In genomic region chr3:51889776-51890175, GRCm38 (mm10) we compare ENCODE assay signal across 8 mouse cellular contexts.
DNase-seq lines count a peak whose midpoint lies in the region; ATAC-seq and TF ChIP-seq lines count a peak whose summit lies in the region.

No protein-coding gene starts in this region.

- no peak overlapping the region for H3K4me2 ChIP-seq in forebrain, embryonic 16.5 days (ENCODE audit: low read length)
- no peak overlapping the region for H3K4me2 ChIP-seq in hindbrain, postnatal 0 days (ENCODE audit: low read depth, low read length)

- H3K9ac ChIP-seq in forebrain, embryonic 16.5 days (replicated peaks; ENCODE audit: low read depth, low read length): 0 out of 2 replicates have a peak overlapping the region, but pooled peaks have one; percentile 9
- no peak overlapping the region for H3K9ac ChIP-seq in hindbrain, postnatal 0 days (replicated peaks; ENCODE audit: low read length)

- peak; percentile 32 for DNase-seq in MN1 (ENCODE audit: low spot score)
- peak; percentile 76 for DNase-seq in adrenal gland, adult 8-10 months
- DNase-seq in hindbrain, postnatal 0 days (ENCODE audit: low spot score): peak; percentile 89
- DNase-seq in lung, postnatal 25 days (ENCODE audit: low spot score): peak; percentile 65
- DNase-seq in telencephalon, adult 2 months (ENCODE audit: low read depth, low spot score): peak; percentile 72
- no peak for DNase-seq in thymus, postnatal 36 days

- H3K4me3 ChIP-seq in forebrain, embryonic 16.5 days (replicated peaks; ENCODE audit: low read length): no peak overlapping the region
- no peak overlapping the region for H3K4me3 ChIP-seq in hindbrain, postnatal 0 days (ENCODE audit: low read length)

- WGBS in forebrain, embryonic 16.5 days: 16% methylated on average over 5 of the region's 5 CpGs
- 19% methylated on average over 5 of the region's 5 CpGs for WGBS in hindbrain, postnatal 0 days

- H3K36me3 ChIP-seq in forebrain, embryonic 16.5 days (ENCODE audit: control insufficient read depth, insufficient read depth): no peaks in the 10 kb centered on the region
- no peaks in the 10 kb centered on the region for H3K36me3 ChIP-seq in hindbrain, postnatal 0 days (ENCODE audit: insufficient read depth, low read length)

- ATAC-seq in forebrain, embryonic 16.5 days: peak; percentile 94
- ATAC-seq in hindbrain, postnatal 0 days: peak; percentile 86
- no peak for ATAC-seq in erythroblast, adult 5-6 weeks (replicated peaks; ENCODE audit: low FRiP score, poor library complexity, severe bottlenecking)

- TF ChIP-seq CTCF in hindbrain, postnatal 0 days (IDR thresholded peaks at IDR 0.05; ENCODE audit: low read depth): no peak

- H3K27ac ChIP-seq in forebrain, embryonic 16.5 days (ENCODE audit: low read length): peak overlapping the region; percentile 91
- peak overlapping the region; percentile 79 for H3K27ac ChIP-seq in hindbrain, postnatal 0 days

- no peaks in the 10 kb centered on the region for H3K27me3 ChIP-seq in forebrain, embryonic 16.5 days (replicated peaks; ENCODE audit: control insufficient read depth, insufficient read depth, low read length)
- no peaks in the 10 kb centered on the region for H3K27me3 ChIP-seq in hindbrain, postnatal 0 days (ENCODE audit: insufficient read depth, low read length)

- peaks cover 28% of the 10 kb centered on the region for H3K4me1 ChIP-seq in forebrain, embryonic 16.5 days (replicated peaks; ENCODE audit: control insufficient read depth, insufficient read depth, low read length)
- peaks cover 26% of the 10 kb centered on the region for H3K4me1 ChIP-seq in hindbrain, postnatal 0 days (ENCODE audit: insufficient read depth, low read length)

- no peaks in the 10 kb centered on the region for H3K9me3 ChIP-seq in forebrain, embryonic 16.5 days (ENCODE audit: control insufficient read depth, low read length)
- no peaks in the 10 kb centered on the region for H3K9me3 ChIP-seq in hindbrain, postnatal 0 days (ENCODE audit: low read length)

Comparison
In these comparisons a context has a peak if more than half of its experiments do, and no peak if none do; other contexts are left out.
1. DNase-seq: peak in MN1 (single experiment), adrenal gland, adult 8-10 months (single experiment), hindbrain, postnatal 0 days (single experiment), lung, postnatal 25 days (single experiment) and telencephalon, adult 2 months (single experiment); none in thymus, postnatal 36 days (0 of 2).